Comparison of ENCODE assay signal across 8 mouse cellular contexts in genomic region chr15:78172256-78172898, GRCm38 (mm10). TPM values are rescaled to one million over a fixed set of nuclear protein-coding genes. Genes with fewer than 3 reads are reported as not detected.
DNase-seq lines count a peak whose midpoint lies in the region; ATAC-seq and TF ChIP-seq lines count a peak whose summit lies in the region.

No protein-coding gene starts in this region.

- no peaks in the 10 kb centered on the region for H3K9me3 ChIP-seq in lung, embryonic 14.5 days (ENCODE audit: low read depth, low read length)
- no peaks in the 10 kb centered on the region for H3K9me3 ChIP-seq in hindbrain, embryonic 14.5 days (ENCODE audit: control insufficient read depth, low read length)

- no peak for ATAC-seq in lung, embryonic 14.5 days (ENCODE audit: insufficient read depth)
- ATAC-seq in hindbrain, embryonic 14.5 days (ENCODE audit: low FRiP score) = no peak

- no peak for DNase-seq in lung, embryonic 14.5 days
- no peak for DNase-seq in lung, postnatal 36 days
- DNase-seq in c-Kit-positive CD71-positive TER-119-positive erythroid progenitor cells, embryonic 14.5 days (ENCODE audit: low spot score) = peak; percentile 4
- no peak for DNase-seq in hindbrain, embryonic 14.5 days (ENCODE audit: low spot score)
- peak; percentile 57 for DNase-seq in naive thymus-derived CD4-positive, alpha-beta T cell, adult 2 months (ENCODE audit: low read depth)
- no peak for DNase-seq in frontal cortex, postnatal 25 days (ENCODE audit: low spot score in 2 of 2)
- no peak for DNase-seq in adrenal gland, adult 8-10 months
- DNase-seq in heart, adult 18-20 months = no peak

- TF ChIP-seq CTCF in lung, embryonic 14.5 days (IDR thresholded peaks at IDR 0.05; ENCODE audit: low read depth) = no peak

- H3K4me2 ChIP-seq in lung, embryonic 14.5 days = peak overlapping the region; percentile 87
- peak overlapping the region; percentile 96 for H3K4me2 ChIP-seq in hindbrain, embryonic 14.5 days (replicated peaks)

- 70% methylated on average over 11 of the region's 11 CpGs for WGBS in lung, embryonic 14.5 days
- 73% methylated on average over 11 of the region's 11 CpGs for WGBS in hindbrain, embryonic 14.5 days

- H3K27ac ChIP-seq in lung, embryonic 14.5 days (ENCODE audit: low read depth) = no peak overlapping the region
- H3K27ac ChIP-seq in hindbrain, embryonic 14.5 days = no peak overlapping the region

- no peaks in the 10 kb centered on the region for H3K27me3 ChIP-seq in lung, embryonic 14.5 days (ENCODE audit: insufficient read depth, low read length)
- H3K27me3 ChIP-seq in hindbrain, embryonic 14.5 days (ENCODE audit: control insufficient read depth, insufficient read depth, low read length) = no peaks in the 10 kb centered on the region

- no peak overlapping the region for H3K4me3 ChIP-seq in lung, embryonic 14.5 days (ENCODE audit: low read depth, low read length)
- no peak overlapping the region for H3K4me3 ChIP-seq in hindbrain, embryonic 14.5 days (replicated peaks; ENCODE audit: low read length)

- H3K4me1 ChIP-seq in lung, embryonic 14.5 days (ENCODE audit: insufficient read depth) = peaks cover 9% of the 10 kb centered on the region
- H3K4me1 ChIP-seq in hindbrain, embryonic 14.5 days (replicated peaks; ENCODE audit: control insufficient read depth, insufficient read depth, low read length) = peaks cover 21% of the 10 kb centered on the region

- H3K36me3 ChIP-seq in lung, embryonic 14.5 days (ENCODE audit: insufficient read depth) = no peaks in the 10 kb centered on the region
- no peaks in the 10 kb centered on the region for H3K36me3 ChIP-seq in hindbrain, embryonic 14.5 days (replicated peaks; ENCODE audit: control insufficient read depth, insufficient read depth)

- no peak overlapping the region for H3K9ac ChIP-seq in lung, embryonic 14.5 days
- no peak overlapping the region for H3K9ac ChIP-seq in hindbrain, embryonic 14.5 days

RNA-seq across cellular contexts. Expression of gene Ift27, which starts 1.5 kb away (rescaled TPM):
- 95.0 and 99.3 TPM in 2 replicates for polyA plus RNA-seq in lung, embryonic 14.5 days (2014; fragmentation: Nextera tagmentation; extraction: Ambion mirVana)
- polyA plus RNA-seq in hindbrain, embryonic 14.5 days (2014; fragmentation: Nextera tagmentation; extraction: Ambion mirVana) = 105 and 108 TPM in 2 replicates
- total RNA-seq in adrenal gland, adult 8-10 months (2022) = 10 to 100 TPM; 14.3 to 31.1 (median 23.4) TPM
- 10 to 100 TPM in 1 of 2 experiments, 1 to 10 TPM in 1; 8.2 to 11.6 TPM for total RNA-seq in heart, adult 18-20 months (2021)

RNA-seq across cellular contexts. Expression of gene Pvalb, which starts 33.8 kb away (rescaled TPM):
- polyA plus RNA-seq in lung, embryonic 14.5 days (2014; fragmentation: Nextera tagmentation; extraction: Ambion mirVana) = 0.20 TPM in 1 of 2 replicates, not detected in the other
- 6.8 and 8.7 TPM in 2 replicates for polyA plus RNA-seq in hindbrain, embryonic 14.5 days (2014; fragmentation: Nextera tagmentation; extraction: Ambion mirVana)
- not detected for total RNA-seq in adrenal gland, adult 8-10 months (2022)
- total RNA-seq in heart, adult 18-20 months (2021) = under 1 TPM; 0.57 to 0.93 TPM

RNA-seq across cellular contexts. Expression of gene Cacng2, which starts 52.5 kb away (rescaled TPM):
- polyA plus RNA-seq in lung, embryonic 14.5 days (2014; fragmentation: Nextera tagmentation; extraction: Ambion mirVana) = not detected in 2 replicates
- polyA plus RNA-seq in hindbrain, embryonic 14.5 days (2014; fragmentation: Nextera tagmentation; extraction: Ambion mirVana) = 14.7 and 15.4 TPM in 2 replicates
- 1 to 10 TPM in 1 of 4 experiments, under 1 TPM in 3; 0.56 to 1.0 (median 0.88) TPM for total RNA-seq in adrenal gland, adult 8-10 months (2022)
- not detected for total RNA-seq in heart, adult 18-20 months (2021)

Comparison
In these comparisons a context has a peak if more than half of its experiments do, and no peak if none do; other contexts are left out.
1. DNase-seq: peak in c-Kit-positive CD71-positive TER-119-positive erythroid progenitor cells, embryonic 14.5 days (single experiment) and naive thymus-derived CD4-positive, alpha-beta T cell, adult 2 months (single experiment); none in lung, embryonic 14.5 days (single experiment), lung, postnatal 36 days (single experiment), hindbrain, embryonic 14.5 days (single experiment), frontal cortex, postnatal 25 days (0 of 2), adrenal gland, adult 8-10 months (single experiment) and heart, adult 18-20 months (0 of 2).